Comparison of ENCODE assay signal across 11 mouse cellular contexts in the genomic region with DNA sequence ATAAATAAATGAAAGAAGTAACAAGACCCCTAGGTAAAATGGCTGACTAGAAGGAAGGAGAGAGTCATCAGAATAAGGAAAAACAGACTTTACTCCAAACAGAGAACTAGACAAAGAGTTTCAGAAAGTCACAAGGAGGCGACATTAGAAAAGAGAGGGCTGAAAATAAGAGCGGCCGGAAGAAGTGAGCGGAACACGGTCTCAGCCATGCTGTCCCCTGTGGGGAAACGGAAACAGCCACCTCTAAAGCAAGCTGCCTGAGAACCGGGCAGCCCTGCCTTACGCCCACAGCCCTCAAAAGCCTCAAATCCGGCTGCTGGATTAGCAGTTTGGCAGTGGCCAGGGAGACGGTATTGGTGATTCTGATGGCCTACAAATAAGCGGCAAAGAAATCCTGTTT. TPM values are rescaled to one million over a fixed set of nuclear protein-coding genes. Genes with fewer than 3 reads are reported as not detected.
"Had no signal": no experiment of that assay in that cellular context is flagged by ENCODE, and none has a peak within 500 bp of the region (broad histone marks: within the 10 kb centered on the region; RNA-seq: fewer than 3 reads in every experiment).

No protein-coding gene starts in this region.

- H3K9me3 ChIP-seq: kidney, embryonic 15.5 days; limb, embryonic 12.5 days; limb, embryonic 15.5 days; lung, embryonic 15.5 days; midbrain, embryonic 10.5 days; midbrain, embryonic 13.5 days; neural tube, embryonic 12.5 days; neural tube, embryonic 15.5 days had no signal

- H3K4me1 ChIP-seq: limb, embryonic 12.5 days; lung, embryonic 15.5 days; midbrain, embryonic 13.5 days; neural tube, embryonic 15.5 days had no signal

- H3K27ac ChIP-seq: kidney, embryonic 15.5 days; limb, embryonic 12.5 days; limb, embryonic 15.5 days; liver, embryonic 14.5 days; lung, embryonic 15.5 days; midbrain, embryonic 10.5 days; midbrain, embryonic 13.5 days; neural tube, embryonic 12.5 days; neural tube, embryonic 15.5 days had no signal

- H3K27me3 ChIP-seq: kidney, embryonic 15.5 days; limb, embryonic 12.5 days; limb, embryonic 15.5 days; lung, embryonic 15.5 days; neural tube, embryonic 12.5 days; neural tube, embryonic 15.5 days had no signal

- H3K9ac ChIP-seq: kidney, embryonic 15.5 days; limb, embryonic 12.5 days; limb, embryonic 15.5 days; liver, embryonic 14.5 days; lung, embryonic 15.5 days; midbrain, embryonic 13.5 days; neural tube, embryonic 12.5 days; neural tube, embryonic 15.5 days had no signal

- H3K4me3 ChIP-seq: limb, embryonic 12.5 days; lung, embryonic 15.5 days; midbrain, embryonic 13.5 days; neural tube, embryonic 12.5 days; neural tube, embryonic 15.5 days had no signal

- H3K36me3 ChIP-seq: kidney, embryonic 15.5 days; limb, embryonic 12.5 days; limb, embryonic 15.5 days; lung, embryonic 15.5 days; midbrain, embryonic 10.5 days; midbrain, embryonic 13.5 days; neural tube, embryonic 12.5 days; neural tube, embryonic 15.5 days had no signal

RNA-seq across cellular contexts. Expression of gene Il22ra1, which starts 18.4 kb away (rescaled TPM):
- total RNA-seq: layer of hippocampus, adult 18-20 months had no signal
- polyA plus RNA-seq: limb, embryonic 12.5 days; midbrain, embryonic 10.5 days; midbrain, embryonic 13.5 days; midbrain, postnatal 0 days; neural tube, embryonic 12.5 days; neural tube, embryonic 15.5 days had no signal
